Mouse (Mus musculus): ENCODE data around the gene Gpr15. TPM values are rescaled to one million over a fixed set of nuclear protein-coding genes. Genes with fewer than 3 reads are reported as not detected.

Gpr15 gene
- polyA plus RNA-seq, 1 experiment from 2014 or later, result not detected

- no peak overlapping the region for H3K27ac ChIP-seq (ENCODE audit: low read depth)
- no peaks in the 10 kb centered on the region for H3K27me3 ChIP-seq (replicated peaks; ENCODE audit: control insufficient read depth, insufficient read depth, low read length)
- peaks cover 7% of the 10 kb centered on the region for H3K4me1 ChIP-seq (replicated peaks; ENCODE audit: control insufficient read depth, insufficient read depth, low read length)
- WGBS, result 75% methylated on average over 8 of the region's 8 CpGs
- ATAC-seq (replicated peaks; ENCODE audit: low FRiP score, low TSS enrichment, low read depth) (no peak), DNase-seq (ENCODE audit: low spot score) (no peak)
- H3K4me2 ChIP-seq (ENCODE audit: low read length), result peak overlapping the region; percentile 74
- no peaks in the 10 kb centered on the region for H3K9me3 ChIP-seq (ENCODE audit: control insufficient read depth, low read length)
- H3K9ac ChIP-seq (ENCODE audit: low read length), result 0 out of 2 replicates have a peak overlapping the region, but pooled peaks have one; percentile 76
- peak overlapping the region; percentile 88 for H3K4me3 ChIP-seq (ENCODE audit: low read depth, low read length)
- peaks cover 33% of the 10 kb centered on the region for H3K36me3 ChIP-seq (ENCODE audit: control insufficient read depth, insufficient read depth, low read length)
Measured at GRCm38 (mm10) chr16:58671212-58671985, 47.5 kb downstream of the Gpr15 start.

GRCm38 (mm10) chr16:58670643-58671042 is 48.2 kb downstream of the Gpr15 start:
- WGBS, result under 1% methylated on average over 25 of the region's 25 CpGs
- Histone ChIP-seq H3K27ac (ENCODE audit: low read depth) (peak overlapping the region; percentile 79), H3K9ac (ENCODE audit: low read length) (peak overlapping the region; percentile 76), H3K27me3 (replicated peaks; ENCODE audit: control insufficient read depth, insufficient read depth, low read length) (no peaks in the 10 kb centered on the region), H3K4me3 (ENCODE audit: low read depth, low read length) (peak overlapping the region; percentile 88), H3K4me2 (ENCODE audit: low read length) (peak overlapping the region; percentile 74), H3K36me3 (ENCODE audit: control insufficient read depth, insufficient read depth, low read length) (peaks cover 25% of the 10 kb centered on the region), H3K9me3 (ENCODE audit: control insufficient read depth, low read length) (no peaks in the 10 kb centered on the region), H3K4me1 (replicated peaks; ENCODE audit: control insufficient read depth, insufficient read depth, low read length) (peaks cover 7% of the 10 kb centered on the region)
- peak; percentile 28 for ATAC-seq (replicated peaks; ENCODE audit: low FRiP score, low TSS enrichment, low read depth)
- no peak for DNase-seq (ENCODE audit: low spot score)

- Histone ChIP-seq H3K27ac (ENCODE audit: low read depth) (peak within 1 kb of the TSS; percentile 79), H3K4me1 (replicated peaks; ENCODE audit: control insufficient read depth, insufficient read depth, low read length) (peaks cover 7% of the 10 kb centered on the region), H3K36me3 (ENCODE audit: control insufficient read depth, insufficient read depth, low read length) (peaks cover 21% of the 10 kb centered on the region), H3K4me3 (ENCODE audit: low read depth, low read length) (peak within 1 kb of the TSS; percentile 88), H3K9ac (ENCODE audit: low read length) (peak within 1 kb of the TSS; percentile 76), H3K4me2 (ENCODE audit: low read length) (peak within 1 kb of the TSS; percentile 74), H3K9me3 (ENCODE audit: control insufficient read depth, low read length) (no peaks in the 10 kb centered on the region), H3K27me3 (replicated peaks; ENCODE audit: control insufficient read depth, insufficient read depth, low read length) (no peaks in the 10 kb centered on the region)
- peak; percentile 98 for ATAC-seq (replicated peaks; ENCODE audit: low FRiP score, low TSS enrichment, low read depth)
- under 1% methylated on average over 35 of the region's 51 CpGs for WGBS
- peak; percentile 91 for DNase-seq (ENCODE audit: low spot score)
Measured at GRCm38 (mm10) chr16:58669917-58670630, 48.8 kb downstream of the Gpr15 start, which contains the start of gene Cpox. TSS of gene Cpox (plus strand) at chr16:58670292.

- DNase-seq (ENCODE audit: low spot score), result peak; percentile 58
- Histone ChIP-seq H3K4me3 (ENCODE audit: low read depth, low read length) (no peak overlapping the region; the same call in 1 of the 2 replicates), H3K36me3 (ENCODE audit: control insufficient read depth, insufficient read depth, low read length) (peaks cover 13% of the 10 kb centered on the region), H3K4me1 (replicated peaks; ENCODE audit: control insufficient read depth, insufficient read depth, low read length) (peaks cover 7% of the 10 kb centered on the region), H3K9me3 (ENCODE audit: control insufficient read depth, low read length) (no peaks in the 10 kb centered on the region), H3K27me3 (replicated peaks; ENCODE audit: control insufficient read depth, insufficient read depth, low read length) (no peaks in the 10 kb centered on the region), H3K27ac (ENCODE audit: low read depth) (peak overlapping the region; percentile 79; the same call in 1 of the 2 replicates), H3K9ac (ENCODE audit: low read length) (no peak overlapping the region), H3K4me2 (ENCODE audit: low read length) (peak overlapping the region; percentile 74; the same call in 1 of the 2 replicates)
- ATAC-seq (replicated peaks; ENCODE audit: low FRiP score, low TSS enrichment, low read depth), result no peak
- 51% methylated on average over 5 of the region's 5 CpGs for WGBS
Measured at GRCm38 (mm10) chr16:58669264-58669663, 49.6 kb downstream of the Gpr15 start.

- H3K9me3 ChIP-seq (ENCODE audit: control insufficient read depth, low read length), result no peaks in the 10 kb centered on the region
- no peak overlapping the region for H3K9ac ChIP-seq (ENCODE audit: low read length)
- no peak overlapping the region for H3K27ac ChIP-seq (ENCODE audit: low read depth)
- H3K4me2 ChIP-seq (ENCODE audit: low read length), result no peak overlapping the region
- no peak for ATAC-seq (replicated peaks; ENCODE audit: low FRiP score, low TSS enrichment, low read depth)
- peaks cover 6% of the 10 kb centered on the region for H3K36me3 ChIP-seq (ENCODE audit: control insufficient read depth, insufficient read depth, low read length)
- peaks cover 7% of the 10 kb centered on the region for H3K4me1 ChIP-seq (replicated peaks; ENCODE audit: control insufficient read depth, insufficient read depth, low read length)
- H3K4me3 ChIP-seq (ENCODE audit: low read depth, low read length), result no peak overlapping the region
- 82% methylated on average over 3 of the region's 3 CpGs for WGBS
- no peak for DNase-seq (ENCODE audit: low spot score)
- no peaks in the 10 kb centered on the region for H3K27me3 ChIP-seq (replicated peaks; ENCODE audit: control insufficient read depth, insufficient read depth, low read length)
Measured at GRCm38 (mm10) chr16:58668586-58668985, 50.3 kb downstream of the Gpr15 start.

Small RNA genes lying within 50 kb of the gene (microRNA-seq; reads per million reads assigned to microRNA genes)
- gene Gm27564, result not detected

Other genes starting within 250 kb of the Gpr15 start
- gene St3gal6, start 194.8 kb downstream of the Gpr15 start, polyA plus RNA-seq (2014; fragmentation: Nextera tagmentation; extraction: Ambion mirVana), result 11.2 and 15.0 TPM in 2 replicates
- not detected in 2 replicates for gene Gm813, start 102.1 kb downstream of the Gpr15 start, polyA plus RNA-seq (2014; fragmentation: Nextera tagmentation; extraction: Ambion mirVana)
- not detected in 2 replicates for gene E330017A01Rik, start 80.3 kb downstream of the Gpr15 start, polyA plus RNA-seq (2014; fragmentation: Nextera tagmentation; extraction: Ambion mirVana)
- 29.5 and 32.4 TPM in 2 replicates for gene Cpox, start 48.8 kb downstream of the Gpr15 start, polyA plus RNA-seq (2014; fragmentation: Nextera tagmentation; extraction: Ambion mirVana)
- gene Cldnd1, start 8.8 kb upstream of the Gpr15 start, polyA plus RNA-seq (2014; fragmentation: Nextera tagmentation; extraction: Ambion mirVana), result 108 and 123 TPM in 2 replicates
- not detected in 2 replicates for gene Olfr172, start 44.1 kb upstream of the Gpr15 start, polyA plus RNA-seq (2014; fragmentation: Nextera tagmentation; extraction: Ambion mirVana)
- gene Olfr173, start 81.2 kb upstream of the Gpr15 start, polyA plus RNA-seq (2014; fragmentation: Nextera tagmentation; extraction: Ambion mirVana), result not detected in 2 replicates
- not detected in 2 replicates for gene Olfr175-ps1, start 107.7 kb upstream of the Gpr15 start, polyA plus RNA-seq (2014; fragmentation: Nextera tagmentation; extraction: Ambion mirVana)
- gene Olfr177, start 155.7 kb upstream of the Gpr15 start, polyA plus RNA-seq (2014; fragmentation: Nextera tagmentation; extraction: Ambion mirVana), result not detected in 2 replicates
- gene Olfr178, start 173.0 kb upstream of the Gpr15 start, polyA plus RNA-seq (2014; fragmentation: Nextera tagmentation; extraction: Ambion mirVana), result not detected in 2 replicates
- not detected in 2 replicates for gene Olfr181, start 209.7 kb upstream of the Gpr15 start, polyA plus RNA-seq (2014; fragmentation: Nextera tagmentation; extraction: Ambion mirVana)
- not detected in 2 replicates for gene Olfr180, start 210.3 kb upstream of the Gpr15 start, polyA plus RNA-seq (2014; fragmentation: Nextera tagmentation; extraction: Ambion mirVana)

Data from intestine, embryonic 14.5 days (tissue).